Mouse (Mus musculus): ENCODE measurements around the gene E130208F15Rik. TPM values are rescaled to one million over a fixed set of nuclear protein-coding genes. Genes with fewer than 3 reads are reported as not detected.

E130208F15Rik gene
- polyA plus RNA-seq, 1 experiment: 0.81 TPM

DNA sequence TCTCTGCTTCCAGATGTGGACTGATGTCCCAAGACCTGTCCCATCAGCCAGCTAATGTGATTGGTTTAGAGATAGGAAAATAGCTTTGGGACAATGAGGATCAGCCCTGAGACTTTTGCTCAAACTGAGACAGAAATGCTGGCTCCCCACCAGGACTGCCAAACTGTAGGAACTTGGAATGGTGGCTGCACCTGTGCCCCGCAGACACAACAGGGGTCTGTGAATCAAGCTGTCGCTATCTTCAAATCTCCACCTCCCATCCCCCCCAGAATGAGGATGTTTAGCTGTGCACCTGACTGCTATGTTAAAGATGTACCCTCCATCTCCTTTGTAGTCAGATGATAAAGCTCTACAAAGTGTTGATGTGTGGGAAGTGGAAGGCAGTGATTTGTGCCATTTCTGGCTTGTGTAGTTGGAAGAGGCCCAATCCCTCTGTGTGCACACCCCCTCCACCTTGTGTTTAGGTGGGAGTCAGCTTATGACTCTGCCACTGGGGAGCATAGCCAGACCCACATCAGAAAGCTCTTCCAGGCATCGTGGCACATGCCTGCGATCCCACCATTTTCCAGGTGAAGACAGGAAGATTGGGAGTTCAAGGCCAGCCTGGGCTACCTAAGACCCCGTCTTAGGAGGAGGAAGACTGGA is 2.9 kb downstream of the E130208F15Rik start:
- TF ChIP-seq FOSL1 (IDR thresholded peaks at IDR 0.05; ENCODE audit: insufficient read depth, low read length, poor library complexity, severe bottlenecking) (no peak), MAX (IDR thresholded peaks at IDR 0.05) (no peak), MYOD1 (IDR thresholded peaks at IDR 0.05; ENCODE audit: control insufficient read depth, insufficient read length, low read depth) (no peak), CEBPB (IDR thresholded peaks at IDR 0.05; ENCODE audit: low read depth) (no peak), USF1 (IDR thresholded peaks at IDR 0.05; ENCODE audit: low read depth) (no peak), MYOG (IDR thresholded peaks at IDR 0.05; ENCODE audit: control insufficient read depth, extremely low read depth, insufficient read length) (no peak), CTCF (IDR thresholded peaks at IDR 0.05; ENCODE audit: control insufficient read depth, insufficient read depth, insufficient read length) (no peak)
- no peak overlapping the region for H3ac ChIP-seq (ENCODE audit: control insufficient read depth, insufficient read length, low read depth)
- no peaks in the 10 kb centered on the region for H3K79me3 ChIP-seq (ENCODE audit: low read depth)
- no peaks in the 10 kb centered on the region for H3K36me3 ChIP-seq (ENCODE audit: control insufficient read depth, insufficient read depth)
- peaks cover 4% of the 10 kb centered on the region for H3K79me2 ChIP-seq (ENCODE audit: control insufficient read depth, insufficient read depth)
- H3K27me3 ChIP-seq (ENCODE audit: control insufficient read depth, insufficient read depth, insufficient read length): peaks cover 5% of the 10 kb centered on the region
- H3K4me3 ChIP-seq (ENCODE audit: insufficient read depth, poor library complexity, severe bottlenecking): no peak overlapping the region

- no peaks in the 10 kb centered on the region for H3K79me3 ChIP-seq (ENCODE audit: low read depth)
- no peaks in the 10 kb centered on the region for H3K36me3 ChIP-seq (ENCODE audit: control insufficient read depth, insufficient read depth)
- H3K79me2 ChIP-seq (ENCODE audit: control insufficient read depth, insufficient read depth): peaks cover 4% of the 10 kb centered on the region
- no peak overlapping the region for H3K4me3 ChIP-seq (ENCODE audit: insufficient read depth, poor library complexity, severe bottlenecking)
- peaks cover 5% of the 10 kb centered on the region for H3K27me3 ChIP-seq (ENCODE audit: control insufficient read depth, insufficient read depth, insufficient read length)
- TF ChIP-seq MYOD1 (IDR thresholded peaks at IDR 0.05; ENCODE audit: control insufficient read depth, insufficient read length, low read depth) (no peak), MAX (IDR thresholded peaks at IDR 0.05) (no peak), FOSL1 (IDR thresholded peaks at IDR 0.05; ENCODE audit: insufficient read depth, low read length, poor library complexity, severe bottlenecking) (no peak), USF1 (IDR thresholded peaks at IDR 0.05; ENCODE audit: low read depth) (no peak), MYOG (IDR thresholded peaks at IDR 0.05; ENCODE audit: control insufficient read depth, extremely low read depth, insufficient read length) (no peak)
- no peak overlapping the region for H3ac ChIP-seq (ENCODE audit: control insufficient read depth, insufficient read length, low read depth)
Measured at GRCm38 (mm10) chr7:30325364-30325763, 3.8 kb downstream of the E130208F15Rik start.

DNA sequence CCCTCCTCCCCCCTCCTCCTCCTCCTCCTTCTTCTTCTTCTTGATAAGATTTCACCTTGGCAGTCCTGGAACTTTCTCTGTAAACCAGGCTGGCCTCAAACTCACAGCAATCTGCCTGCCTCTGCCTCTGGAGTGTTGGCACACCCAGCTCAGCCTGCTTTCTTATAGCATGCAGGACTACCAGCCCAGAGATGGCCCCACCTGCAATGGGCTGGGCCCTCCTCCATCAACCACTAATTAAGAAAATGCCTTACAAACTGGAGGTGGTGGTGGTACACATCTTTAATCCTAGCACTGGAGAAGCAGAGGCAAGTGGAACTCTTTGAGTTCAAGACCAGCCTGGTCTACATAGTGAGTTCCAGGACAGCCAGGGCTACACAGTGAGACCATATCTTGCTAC is 4.9 kb downstream of the E130208F15Rik start:
- Histone ChIP-seq H3ac (ENCODE audit: control insufficient read depth, insufficient read length, low read depth) (no peak overlapping the region), H3K27me3 (ENCODE audit: control insufficient read depth, insufficient read depth, insufficient read length) (peaks cover 5% of the 10 kb centered on the region), H3K79me3 (ENCODE audit: low read depth) (no peaks in the 10 kb centered on the region), H3K4me3 (ENCODE audit: insufficient read depth, poor library complexity, severe bottlenecking) (no peak overlapping the region), H3K36me3 (ENCODE audit: control insufficient read depth, insufficient read depth) (no peaks in the 10 kb centered on the region), H3K79me2 (ENCODE audit: control insufficient read depth, insufficient read depth) (peaks cover 4% of the 10 kb centered on the region)
- no peak for TF ChIP-seq CTCF (IDR thresholded peaks at IDR 0.05; ENCODE audit: control insufficient read depth, insufficient read depth, insufficient read length)

- TF ChIP-seq MYOD1 (IDR thresholded peaks at IDR 0.05; ENCODE audit: control insufficient read depth, insufficient read length, low read depth): no peak
- TF ChIP-seq MAX (IDR thresholded peaks at IDR 0.05): no peak
- TF ChIP-seq CTCF (IDR thresholded peaks at IDR 0.05; ENCODE audit: control insufficient read depth, insufficient read depth, insufficient read length): no peak
- no peak for TF ChIP-seq FOSL1 (IDR thresholded peaks at IDR 0.05; ENCODE audit: insufficient read depth, low read length, poor library complexity, severe bottlenecking)
- TF ChIP-seq CEBPB (IDR thresholded peaks at IDR 0.05; ENCODE audit: low read depth): no peak
- no peak for TF ChIP-seq USF1 (IDR thresholded peaks at IDR 0.05; ENCODE audit: low read depth)
- no peak for TF ChIP-seq MYOG (IDR thresholded peaks at IDR 0.05; ENCODE audit: control insufficient read depth, extremely low read depth, insufficient read length)
- no peaks in the 10 kb centered on the region for H3K36me3 ChIP-seq (ENCODE audit: control insufficient read depth, insufficient read depth)
- H3K4me3 ChIP-seq (ENCODE audit: insufficient read depth, poor library complexity, severe bottlenecking): no peak overlapping the region
- no peaks in the 10 kb centered on the region for H3K79me3 ChIP-seq (ENCODE audit: low read depth)
- H3K27me3 ChIP-seq (ENCODE audit: control insufficient read depth, insufficient read depth, insufficient read length): peaks cover 5% of the 10 kb centered on the region
- no peaks in the 10 kb centered on the region for H3K79me2 ChIP-seq (ENCODE audit: control insufficient read depth, insufficient read depth)
- H3ac ChIP-seq (ENCODE audit: control insufficient read depth, insufficient read length, low read depth): no peak overlapping the region
Measured at GRCm38 (mm10) chr7:30327140-30327539, 5.6 kb downstream of the E130208F15Rik start.

DNA sequence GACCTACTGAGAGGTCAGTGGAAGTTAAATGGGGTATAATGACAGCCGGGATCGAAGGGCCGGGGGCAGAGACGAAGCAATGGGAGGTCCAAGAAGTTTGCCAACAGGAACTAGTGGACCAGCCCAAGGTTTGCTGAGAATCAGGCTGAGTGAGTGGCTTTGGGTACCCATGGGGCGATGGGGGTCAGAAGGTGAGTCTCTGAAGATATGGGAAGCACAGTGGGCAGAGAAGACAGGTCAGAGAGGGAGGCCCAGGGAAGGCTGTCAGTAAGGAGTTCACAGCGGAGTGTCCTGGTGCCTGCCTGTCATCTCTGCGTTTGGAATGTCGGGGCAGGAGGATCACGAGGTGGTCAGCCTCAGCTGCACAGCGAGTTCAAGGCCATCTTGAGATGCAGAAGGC is 6.8 kb downstream of the E130208F15Rik start:
- Histone ChIP-seq H3K79me3 (ENCODE audit: low read depth) (no peaks in the 10 kb centered on the region), H3K79me2 (ENCODE audit: control insufficient read depth, insufficient read depth) (no peaks in the 10 kb centered on the region), H3K4me3 (ENCODE audit: insufficient read depth, poor library complexity, severe bottlenecking) (no peak overlapping the region), H3K36me3 (ENCODE audit: control insufficient read depth, insufficient read depth) (no peaks in the 10 kb centered on the region), H3K27me3 (ENCODE audit: control insufficient read depth, insufficient read depth, insufficient read length) (peaks cover 5% of the 10 kb centered on the region), H3ac (ENCODE audit: control insufficient read depth, insufficient read length, low read depth) (no peak overlapping the region)
- TF ChIP-seq CTCF (IDR thresholded peaks at IDR 0.05; ENCODE audit: control insufficient read depth, insufficient read depth, insufficient read length): no peak
- TF ChIP-seq MYOD1 (IDR thresholded peaks at IDR 0.05; ENCODE audit: control insufficient read depth, insufficient read length, low read depth): no peak
- no peak for TF ChIP-seq USF1 (IDR thresholded peaks at IDR 0.05; ENCODE audit: low read depth)
- TF ChIP-seq MYOG (IDR thresholded peaks at IDR 0.05; ENCODE audit: control insufficient read depth, extremely low read depth, insufficient read length): no peak
- TF ChIP-seq FOSL1 (IDR thresholded peaks at IDR 0.05; ENCODE audit: insufficient read depth, low read length, poor library complexity, severe bottlenecking): no peak
- TF ChIP-seq CEBPB (IDR thresholded peaks at IDR 0.05; ENCODE audit: low read depth): no peak
- TF ChIP-seq MAX (IDR thresholded peaks at IDR 0.05): no peak

DNA sequence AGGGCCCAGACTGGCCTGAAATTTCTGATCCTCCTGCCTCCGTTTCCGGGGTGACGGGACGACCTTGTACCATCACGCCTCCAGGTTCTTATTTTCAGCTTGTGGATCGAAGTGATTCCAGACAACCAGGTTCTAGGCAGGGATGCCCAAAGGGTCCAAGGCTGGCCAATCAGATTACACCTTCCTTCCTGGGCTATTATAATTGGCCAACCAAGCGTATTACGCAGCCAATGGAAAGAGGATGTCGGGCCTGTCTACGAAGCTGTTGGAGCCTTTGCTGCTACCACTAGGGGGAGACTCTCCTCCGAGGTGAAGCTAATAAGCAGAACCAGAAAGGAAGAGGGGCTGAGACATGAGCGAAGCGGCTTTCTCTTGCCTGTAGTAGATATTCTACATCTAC is 10.3 kb downstream of the E130208F15Rik start:
- no peaks in the 10 kb centered on the region for H3K36me3 ChIP-seq (ENCODE audit: control insufficient read depth, insufficient read depth)
- TF ChIP-seq CEBPB (IDR thresholded peaks at IDR 0.05; ENCODE audit: low read depth): no peak
- TF ChIP-seq FOSL1 (IDR thresholded peaks at IDR 0.05; ENCODE audit: insufficient read depth, low read length, poor library complexity, severe bottlenecking): no peak
- peak; percentile 6 for TF ChIP-seq CTCF (IDR thresholded peaks at IDR 0.05; ENCODE audit: control insufficient read depth, insufficient read depth, insufficient read length)
- no peak for TF ChIP-seq MYOG (IDR thresholded peaks at IDR 0.05; ENCODE audit: control insufficient read depth, extremely low read depth, insufficient read length)
- TF ChIP-seq MYOD1 (IDR thresholded peaks at IDR 0.05; ENCODE audit: control insufficient read depth, insufficient read length, low read depth): no peak
- TF ChIP-seq MAX (IDR thresholded peaks at IDR 0.05): no peak
- peaks cover 27% of the 10 kb centered on the region for H3K27me3 ChIP-seq (ENCODE audit: control insufficient read depth, insufficient read depth, insufficient read length)
- no peak overlapping the region for H3ac ChIP-seq (ENCODE audit: control insufficient read depth, insufficient read length, low read depth)
- H3K4me3 ChIP-seq (ENCODE audit: insufficient read depth, poor library complexity, severe bottlenecking): no peak overlapping the region
- no peaks in the 10 kb centered on the region for H3K79me2 ChIP-seq (ENCODE audit: control insufficient read depth, insufficient read depth)
- no peaks in the 10 kb centered on the region for H3K79me3 ChIP-seq (ENCODE audit: low read depth)
